Mouse (Mus musculus): ENCODE measurements around the gene Emp1. TPM values are rescaled to one million over a fixed set of nuclear protein-coding genes. Genes with fewer than 3 reads are reported as not detected.

The Emp1 gene
- total RNA-seq (2023): 10 to 100 TPM; 92.6 to 97.8 TPM

GRCm38 (mm10) chr6:135362459-135363159 lies at the start of gene Emp1:
Gene Emp1, plus strand, starts transcription at chr6:135362545.

Other genes with a start within 250 kb of the Emp1 start
- gene Gprc5d, start 244.3 kb upstream of the Emp1 start, total RNA-seq (2023): not detected
- 10 to 100 TPM; 18.7 to 33.4 TPM for gene Fam234b, start 164.6 kb upstream of the Emp1 start, total RNA-seq (2023)
- gene Hebp1, start 164.5 kb upstream of the Emp1 start, total RNA-seq (2023): 100 to 1,000 TPM; 149 to 170 TPM
- 1 to 10 TPM; 1.5 to 1.6 TPM for gene Gsg1, start 108.2 kb upstream of the Emp1 start, total RNA-seq (2023)
- not detected for gene Pbp2, start 52.1 kb upstream of the Emp1 start, total RNA-seq (2023)

All from monocyte, adult 59 days (primary cell).